Mouse (Mus musculus) brown adipose tissue, adult 24 weeks (tissue): ENCODE data around the gene Pla2g7. TPM values are rescaled to one million over a fixed set of nuclear protein-coding genes. Genes with fewer than 3 reads are reported as not detected.
"Not testable (repeated sequence)": the region's sequence is repeated elsewhere in the genome, so short reads cannot be mapped to it uniquely, and the experiment has no call there.

Experiments
- H3K27ac ChIP-seq: fragments of 200-500 bp; replicated peaks from 2 replicates; pipeline ENCODE4 v1.5.1; 2012; ENCODE audit warnings: low read depth, mild to moderate bottlenecking, low read length
- H3K4me1 ChIP-seq: fragments of 200-500 bp; 2 replicates; pipeline ENCODE4 v1.6.1; 2012; ENCODE audit warnings: low read length, mixed read lengths; ENCODE audit not compliant: control insufficient read depth, insufficient read depth, insufficient read length
- H3K4me3 ChIP-seq: fragments of 200-500 bp; 2 replicates; pipeline ENCODE4 v1.5.1; 2012; ENCODE audit warnings: low read depth, mild to moderate bottlenecking, low read length, moderate library complexity; ENCODE audit not compliant: insufficient read depth
- polyA plus RNA-seq: library from polyadenylated mRNA; stranded (reverse); fragments of >200 nt; gene quantifications from 2 replicates; pipeline ENCODE4 v1.2.4, GENCODE M21; 2012; ENCODE audit not compliant: missing spikeins, insufficient read depth, insufficient read length

Gene Pla2g7
- polyA plus RNA-seq, result 81.7 and 96.8 TPM in 2 replicates

GRCm38 (mm10) chr17:43567992-43568888 is at the start of gene Pla2g7:
Gene Pla2g7, plus strand, starts transcription at chr17:43568098.
- Histone ChIP-seq H3K4me3 (peak within 1 kb of the TSS; percentile 80), H3K27ac (peak within 1 kb of the TSS; percentile 83), H3K4me1 (0 out of 2 replicates have a peak, but pooled peaks cover 4% of the 10 kb centered on the region)

DNA sequence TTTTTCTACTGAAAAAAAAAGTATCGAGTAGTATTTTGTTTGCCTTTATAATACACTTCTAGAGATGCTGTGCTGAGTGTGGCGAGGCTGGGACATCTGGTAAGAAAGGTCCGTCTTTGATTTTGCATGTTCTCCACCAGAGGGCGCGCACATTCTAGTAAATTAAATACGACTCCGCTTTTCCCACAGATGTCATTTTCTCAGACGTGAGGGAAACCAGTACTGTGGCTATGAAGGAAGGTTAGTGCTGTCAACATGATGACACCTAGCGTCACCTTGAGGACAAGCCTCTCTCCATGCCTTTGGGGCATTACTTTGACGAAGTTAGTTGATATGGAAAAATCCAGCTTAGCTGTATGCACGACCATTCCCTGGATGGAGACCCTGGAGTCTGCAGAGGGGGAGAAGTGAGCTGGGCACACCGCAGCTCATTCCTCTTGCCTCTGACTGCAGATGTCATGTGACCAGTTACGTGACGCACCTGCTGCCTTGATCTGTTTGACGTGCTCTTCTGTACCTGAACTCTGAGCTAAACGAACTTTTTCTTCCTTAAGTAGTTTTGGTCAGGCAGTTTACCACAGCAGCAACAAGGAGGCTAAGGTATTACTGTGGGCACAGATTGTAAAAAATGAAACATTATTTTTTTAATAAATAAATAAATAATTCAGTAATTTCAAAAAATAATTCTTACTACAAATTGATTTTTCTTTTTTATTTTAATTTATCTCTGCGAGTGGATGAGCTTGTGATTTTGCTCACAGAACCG is 49.1 kb upstream of the Pla2g7 start:
- no peak overlapping the region for H3K27ac ChIP-seq
- no peak overlapping the region for H3K4me3 ChIP-seq
- no peaks in the 10 kb centered on the region for H3K4me1 ChIP-seq

DNA sequence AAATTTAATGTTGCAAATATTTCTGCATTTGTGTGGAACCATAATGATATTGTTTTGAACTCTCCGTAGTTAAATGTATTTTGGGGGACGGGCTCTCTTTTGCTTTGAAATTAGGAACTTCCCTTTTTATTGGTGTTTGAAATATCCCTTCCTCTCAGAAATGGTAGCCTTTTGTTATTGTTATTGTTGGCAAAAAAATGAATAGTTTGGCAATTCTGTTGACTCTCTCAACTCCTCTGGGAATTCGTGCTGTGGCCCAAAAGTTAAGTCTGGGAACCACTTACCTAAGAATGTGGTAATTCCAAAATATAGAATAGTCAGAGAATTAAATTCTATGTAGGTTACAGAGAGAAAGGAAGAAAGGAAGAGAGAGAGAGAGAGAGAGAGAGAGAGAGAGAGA is 47.7 kb upstream of the Pla2g7 start:
- H3K27ac ChIP-seq, result no peak overlapping the region
- H3K4me1 ChIP-seq, result no peaks in the 10 kb centered on the region
- no peak overlapping the region for H3K4me3 ChIP-seq

DNA sequence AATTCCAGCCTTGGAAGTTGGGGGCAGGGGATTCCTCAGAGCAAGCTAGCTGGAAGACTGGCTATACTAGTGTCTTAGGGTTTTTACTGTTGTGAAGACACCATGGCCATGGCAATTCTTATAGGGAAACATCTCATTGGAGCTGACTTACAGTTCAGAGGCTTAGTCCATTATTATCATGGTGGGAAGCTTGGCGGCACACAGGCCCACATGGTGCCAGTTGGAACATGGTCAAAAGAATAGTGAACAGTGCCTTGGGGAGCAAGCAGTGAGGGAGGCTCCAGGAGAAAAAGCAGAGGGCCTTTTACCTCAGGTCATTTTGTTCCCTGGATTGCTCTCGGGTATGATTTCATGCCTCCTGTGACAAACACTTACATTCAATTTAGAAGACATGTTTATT is 37.4 kb upstream of the Pla2g7 start:
- H3K4me3 ChIP-seq, result no peak overlapping the region
- H3K4me1 ChIP-seq, result no peaks in the 10 kb centered on the region
- H3K27ac ChIP-seq, result no peak overlapping the region

DNA sequence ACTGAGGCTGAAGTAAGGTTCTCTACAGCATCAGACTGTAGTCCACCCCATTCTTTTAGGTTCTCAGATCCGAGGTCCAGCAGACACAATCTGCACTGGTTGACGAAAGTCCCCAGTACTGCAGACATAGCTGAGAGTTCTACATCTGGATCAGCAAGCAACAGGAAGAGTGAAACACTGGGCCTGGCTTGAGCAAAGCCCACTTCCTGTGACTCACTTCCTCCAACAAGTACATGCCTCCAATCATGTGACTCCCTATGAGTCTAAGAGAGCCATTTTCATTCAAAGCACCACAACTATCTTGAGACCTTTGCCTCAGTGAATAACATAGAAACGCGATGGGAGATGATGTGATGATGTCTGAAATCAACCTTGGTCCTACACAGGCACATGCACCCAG is 36.7 kb upstream of the Pla2g7 start:
- H3K4me1 ChIP-seq, result no peaks in the 10 kb centered on the region
- no peak overlapping the region for H3K4me3 ChIP-seq
- H3K27ac ChIP-seq, result no peak overlapping the region

DNA sequence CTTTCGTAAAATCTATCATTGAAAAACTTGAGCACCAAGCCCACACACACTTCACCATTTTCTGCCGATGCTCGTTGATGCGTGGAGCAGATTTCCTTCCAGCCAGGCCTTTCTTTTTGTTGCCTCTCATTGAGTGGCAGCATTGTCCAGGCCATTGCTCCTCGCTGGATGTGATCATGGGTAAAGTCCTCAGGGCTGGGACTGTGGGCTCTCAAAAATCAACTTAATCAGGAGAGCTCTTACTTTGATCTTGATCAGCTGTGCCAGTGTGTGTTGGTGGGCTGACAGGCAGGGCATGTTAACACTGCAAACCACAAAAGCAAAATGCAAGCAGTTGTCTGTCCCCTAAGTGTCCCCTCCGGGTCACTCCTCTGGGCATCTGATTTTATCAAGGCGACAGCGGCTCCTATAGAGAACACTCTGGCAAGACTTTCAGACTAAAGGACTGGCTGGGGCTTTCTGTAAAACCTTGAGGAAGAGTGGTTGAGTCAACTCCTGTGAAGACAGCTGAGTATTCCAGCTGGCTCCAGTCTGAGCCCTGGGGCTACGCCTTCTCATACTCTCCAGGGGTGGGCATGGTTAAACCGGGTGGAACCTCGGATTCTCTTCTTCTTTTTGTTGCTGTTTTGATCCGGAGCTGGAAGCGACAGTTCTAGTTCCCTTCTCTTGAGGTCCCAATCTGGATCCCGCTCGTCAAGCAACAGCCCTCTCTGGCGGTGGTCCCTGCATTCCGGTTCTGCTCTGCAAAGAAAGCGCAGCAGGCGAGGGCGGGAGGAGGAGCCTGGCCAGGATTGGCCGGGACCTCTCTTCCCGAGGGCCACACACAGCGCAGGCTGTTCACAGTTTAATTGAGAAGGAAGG is 33.3 kb upstream of the Pla2g7 start:
- no peaks in the 10 kb centered on the region for H3K4me1 ChIP-seq
- no peak overlapping the region for H3K27ac ChIP-seq
- peak overlapping the region; percentile 41 for H3K4me3 ChIP-seq

- not testable (repeated sequence) for H3K4me1 ChIP-seq, H3K4me3 ChIP-seq
- H3K27ac ChIP-seq, result 0 out of 2 replicates have a peak overlapping the region, but pooled peaks have one; percentile 21
Measured at GRCm38 (mm10) chr17:43536841-43537240, 31.1 kb upstream of the Pla2g7 start.

- Histone ChIP-seq H3K4me1 (no peaks in the 10 kb centered on the region), H3K4me3 (no peak overlapping the region), H3K27ac (no peak overlapping the region)
Measured at GRCm38 (mm10) chr17:43538767-43539166, 29.1 kb upstream of the Pla2g7 start.

DNA sequence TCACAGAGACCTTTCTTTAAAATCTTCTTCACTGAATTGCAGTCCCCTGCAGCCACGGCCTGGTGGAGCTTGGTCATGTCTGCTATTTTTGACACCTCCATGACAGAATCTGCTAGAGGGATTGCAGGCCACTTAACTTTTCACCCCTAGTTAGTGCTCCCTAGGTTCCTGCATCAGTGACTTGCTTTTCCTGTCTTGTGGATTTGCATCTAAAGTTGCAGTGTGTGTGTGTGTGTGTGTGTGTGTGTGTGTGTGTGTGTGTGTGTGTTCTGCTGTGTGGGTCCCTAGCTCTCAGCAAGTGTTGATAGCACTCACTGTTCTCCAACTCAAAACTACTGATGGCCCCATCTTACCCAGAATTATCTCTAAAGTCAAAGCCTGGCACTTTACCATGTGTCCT is 24.4 kb upstream of the Pla2g7 start, which contains the start of gene Ankrd66:
TSS of gene Ankrd66 (minus strand) at position 101 of the 400 bp plus-strand sequence.
- H3K4me1 ChIP-seq, result no peaks in the 10 kb centered on the region

DNA sequence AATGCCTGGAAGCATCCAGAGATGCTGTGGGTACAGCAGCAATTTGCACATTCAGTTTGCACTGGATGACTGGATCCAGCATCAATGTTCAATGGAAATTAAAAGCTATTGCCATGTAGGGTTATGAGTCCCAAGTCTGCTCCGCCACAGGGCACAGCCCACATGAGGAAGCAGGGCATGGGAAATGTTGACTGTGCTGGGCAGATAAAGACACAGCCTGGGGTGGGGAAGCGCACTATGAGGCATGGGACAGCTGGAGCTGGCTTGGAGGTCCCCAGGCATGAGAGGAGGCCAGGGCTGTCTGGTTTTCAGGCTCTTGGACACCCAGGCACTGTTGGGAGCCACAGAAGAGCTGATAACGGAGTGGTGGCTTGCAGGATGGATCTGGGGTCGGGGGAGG is 23.9 kb upstream of the Pla2g7 start:
- Histone ChIP-seq H3K4me3 (no peak overlapping the region), H3K4me1 (no peaks in the 10 kb centered on the region)

More for the DNA sequence above, 24.4 kb upstream of the Pla2g7 start, which contains the start of gene Ankrd66:
- Histone ChIP-seq H3K27ac (no peak within 1 kb of the TSS), H3K4me3 (no peak within 1 kb of the TSS)

GRCm38 (mm10) chr17:43551122-43551630 is 16.7 kb upstream of the Pla2g7 start:
- Histone ChIP-seq H3K4me1 (no peaks in the 10 kb centered on the region), H3K4me3 (no peak overlapping the region), H3K27ac (no peak overlapping the region)

More for the DNA sequence above, 23.9 kb upstream of the Pla2g7 start:
- H3K27ac ChIP-seq, result no peak overlapping the region

- Histone ChIP-seq H3K4me3 (no peak overlapping the region), H3K27ac (no peak overlapping the region), H3K4me1 (peaks cover 4% of the 10 kb centered on the region)
Measured at GRCm38 (mm10) chr17:43554516-43555403, 13.1 kb upstream of the Pla2g7 start.

- H3K4me3 ChIP-seq, result no peak overlapping the region
- H3K27ac ChIP-seq, result peak overlapping the region; percentile 91
- H3K4me1 ChIP-seq, result peaks cover 4% of the 10 kb centered on the region
Measured at GRCm38 (mm10) chr17:43557104-43557503, 10.8 kb upstream of the Pla2g7 start.
